Mouse (Mus musculus) liver, embryonic 14.5 days (tissue): ENCODE data around the gene Smarcal1. TPM values are rescaled to one million over a fixed set of nuclear protein-coding genes. Genes with fewer than 3 reads are reported as not detected.
A peak's percentile ranks its signal among the peaks of the same experiment; 100 is the strongest.

Experiments used
- ATAC-seq: fragments of 200-750 bp; cut with Nextera tagmentation; 2 replicates; pipeline ENCODE4 v1.8.0; 2017; ENCODE audit warnings: moderate number of reproducible peaks, mild to moderate bottlenecking, moderate library complexity; ENCODE audit not compliant: insufficient read depth
- DNase-seq, 3 experiments: peaks; one replicate each; pipeline ENCODE4 v3.0.0-alpha.2; 2012 to 2013; ENCODE audit warnings: low read depth in 3 of 3, low spot score in 3 of 3
- H3K27ac ChIP-seq: fragments of 300-500 bp; sonication (generic); 2 replicates; pipeline ENCODE4 v1.5.1; 2014; ENCODE audit warnings: moderate library complexity, mild to moderate bottlenecking, control low read depth, inconsistent platforms
- H3K27me3 ChIP-seq: fragments of 300-500 bp; sonication (generic); 2 replicates; pipeline ENCODE4 v1.6.1; 2014; ENCODE audit warnings: mild to moderate bottlenecking, low read length, moderate library complexity; ENCODE audit not compliant: control insufficient read depth, insufficient read depth
- H3K36me3 ChIP-seq: fragments of 300-500 bp; sonication (generic); replicated peaks from 2 replicates; pipeline ENCODE4 v1.6.1; 2014; ENCODE audit warnings: low read depth; ENCODE audit not compliant: control insufficient read depth, insufficient read depth
- H3K4me1 ChIP-seq, 2 experiments: fragments of 200-500 bp in 1 of 2; fragments of 300-500 bp in 1 of 2; sonication (generic) in 1 of 2; replicated peaks; 2 replicates each; pipeline ENCODE4 v1.6.1; 2012 to 2014; ENCODE audit warnings: antibody characterized with exemption in 1 of 2, inconsistent platforms in 1 of 2, low read length in 1 of 2; ENCODE audit not compliant: control insufficient read depth in 2 of 2, insufficient read depth in 2 of 2
- H3K4me2 ChIP-seq: fragments of 300-500 bp; sonication (generic); 2 replicates; pipeline ENCODE4 v1.6.1; 2014; ENCODE audit warnings: low read depth, mild to moderate bottlenecking, control low read depth, moderate library complexity
- H3K4me3 ChIP-seq, 2 experiments: fragments of 200-500 bp in 1 of 2; fragments of 300-500 bp in 1 of 2; sonication (generic) in 1 of 2; 2 replicates each; pipeline ENCODE4 v1.5.1; 2012 to 2014; ENCODE audit warnings: low read depth in 2 of 2, low read length in 2 of 2, mild to moderate bottlenecking in 2 of 2, control low read depth in 1 of 2, inconsistent platforms in 1 of 2, moderate library complexity in 1 of 2; ENCODE audit not compliant: insufficient read depth in 1 of 2
- H3K9ac ChIP-seq: fragments of 300-500 bp; sonication (generic); replicated peaks from 2 replicates; pipeline ENCODE4 v1.6.1; 2014; ENCODE audit warnings: mild to moderate bottlenecking, control low read depth, moderate library complexity
- H3K9me3 ChIP-seq: fragments of 300-500 bp; sonication (generic); 2 replicates; pipeline ENCODE4 v1.6.1; 2016; ENCODE audit warnings: low read length, mixed read lengths; ENCODE audit not compliant: control insufficient read depth
- CTCF ChIP-seq: IDR thresholded peaks from 2 replicates; pipeline ENCODE4 v1.5.1; 2016; ENCODE audit warnings: antibody characterized with exemption, low read depth, control low read depth
- EP300 ChIP-seq: IDR thresholded peaks from 2 replicates; pipeline ENCODE4 v1.6.1; 2016; ENCODE audit warnings: antibody characterized with exemption, low read depth
- WGBS: fragments of 180-500 bp; shearing (Covaris S2); extraction: QIAGEN DNeasy Blood & Tissue Kit; methylation state at CpG from one replicate; pipeline ENCODE4 v1.1.7; 2014; ENCODE audit not compliant: insufficient replicate concordance; 5-methylcytosine and 5-hydroxymethylcytosine counted together
- polyA plus RNA-seq, 2 experiments: library from polyadenylated mRNA; depleted of rRNA in 1 of 2; stranded (reverse) in 1 of 2; unstranded in 1 of 2; fragments of >200 nt; fragmentation: Nextera tagmentation in 1 of 2; extraction: Ambion mirVana in 1 of 2; gene quantifications; 2 replicates each; pipeline versions ENCODE4 v1.2.1 to v1.2.3; 2012 to 2014

Smarcal1 gene
- polyA plus RNA-seq, 2 experiments = 6.7 to 10.6 TPM

GRCm38 (mm10) chr1:72602186-72602585 is 19.1 kb downstream of the Smarcal1 start:
- 66% methylated on average over 5 of the region's 5 CpGs for WGBS
- TF ChIP-seq CTCF (no peak), EP300 (no peak)
- H3K27me3 ChIP-seq = no peaks in the 10 kb centered on the region
- H3K36me3 ChIP-seq = peaks cover 4% of the 10 kb centered on the region
- ATAC-seq (no peak), DNase-seq (no peak)
- no peak overlapping the region for H3K4me3 ChIP-seq
- H3K9me3 ChIP-seq = no peaks in the 10 kb centered on the region
- no peak overlapping the region for H3K27ac ChIP-seq
- H3K4me1 ChIP-seq = no peaks in the 10 kb centered on the region
- H3K4me2 ChIP-seq = no peak overlapping the region
- no peak overlapping the region for H3K9ac ChIP-seq

DNA sequence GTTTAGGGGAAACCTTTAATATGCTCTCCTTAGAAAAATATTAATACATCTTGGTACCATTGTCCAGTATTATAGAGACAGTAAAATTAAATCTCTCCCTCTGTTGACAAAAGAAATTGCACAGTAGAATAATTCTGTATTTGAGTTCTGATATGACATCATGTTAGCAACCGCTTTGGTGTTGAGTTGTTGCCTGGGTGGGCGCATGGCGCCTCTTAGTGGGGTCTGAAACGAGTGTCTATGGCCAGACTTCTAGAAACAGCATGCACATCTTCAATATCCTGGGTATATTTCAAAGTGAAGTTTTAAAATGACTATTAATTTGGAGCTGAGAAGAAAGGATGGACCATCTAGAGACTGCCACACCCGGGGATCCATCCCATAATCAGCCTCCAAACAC is 19.8 kb downstream of the Smarcal1 start:
- Histone ChIP-seq H3K9ac (no peak overlapping the region), H3K9me3 (no peaks in the 10 kb centered on the region), H3K4me1 (no peaks in the 10 kb centered on the region), H3K27ac (no peak overlapping the region), H3K4me3 (no peak overlapping the region), H3K36me3 (peaks cover 4% of the 10 kb centered on the region), H3K27me3 (no peaks in the 10 kb centered on the region), H3K4me2 (no peak overlapping the region)
- TF ChIP-seq EP300 (no peak), CTCF (no peak)
- ATAC-seq (no peak), DNase-seq (no peak)
- 70% methylated on average over 5 of the region's 5 CpGs for WGBS

- Histone ChIP-seq H3K27ac (no peak overlapping the region), H3K4me1 (no peaks in the 10 kb centered on the region), H3K4me3 (no peak overlapping the region), H3K27me3 (no peaks in the 10 kb centered on the region), H3K4me2 (no peak overlapping the region), H3K9ac (no peak overlapping the region), H3K36me3 (peaks cover 3% of the 10 kb centered on the region), H3K9me3 (no peaks in the 10 kb centered on the region)
- ATAC-seq = no peak
- 77% methylated on average over 12 of the region's 12 CpGs for WGBS
- TF ChIP-seq CTCF (no peak), EP300 (no peak)
- DNase-seq = no peak
These were observed 23.2 kb downstream of the Smarcal1 start for GRCm38 (mm10) chr1:72606186-72606673.

- Histone ChIP-seq H3K9me3 (no peaks in the 10 kb centered on the region), H3K4me1 (no peaks in the 10 kb centered on the region), H3K36me3 (no peaks in the 10 kb centered on the region; the same call in 1 of the 2 replicates), H3K27me3 (no peaks in the 10 kb centered on the region), H3K4me3 (no peak overlapping the region), H3K9ac (no peak overlapping the region), H3K4me2 (no peak overlapping the region), H3K27ac (no peak overlapping the region)
- 73% methylated on average over 10 of the region's 10 CpGs for WGBS
- DNase-seq (no peak), ATAC-seq (no peak)
- TF ChIP-seq CTCF (no peak), EP300 (no peak)
These were observed 26.1 kb downstream of the Smarcal1 start for GRCm38 (mm10) chr1:72609129-72609528.

DNA sequence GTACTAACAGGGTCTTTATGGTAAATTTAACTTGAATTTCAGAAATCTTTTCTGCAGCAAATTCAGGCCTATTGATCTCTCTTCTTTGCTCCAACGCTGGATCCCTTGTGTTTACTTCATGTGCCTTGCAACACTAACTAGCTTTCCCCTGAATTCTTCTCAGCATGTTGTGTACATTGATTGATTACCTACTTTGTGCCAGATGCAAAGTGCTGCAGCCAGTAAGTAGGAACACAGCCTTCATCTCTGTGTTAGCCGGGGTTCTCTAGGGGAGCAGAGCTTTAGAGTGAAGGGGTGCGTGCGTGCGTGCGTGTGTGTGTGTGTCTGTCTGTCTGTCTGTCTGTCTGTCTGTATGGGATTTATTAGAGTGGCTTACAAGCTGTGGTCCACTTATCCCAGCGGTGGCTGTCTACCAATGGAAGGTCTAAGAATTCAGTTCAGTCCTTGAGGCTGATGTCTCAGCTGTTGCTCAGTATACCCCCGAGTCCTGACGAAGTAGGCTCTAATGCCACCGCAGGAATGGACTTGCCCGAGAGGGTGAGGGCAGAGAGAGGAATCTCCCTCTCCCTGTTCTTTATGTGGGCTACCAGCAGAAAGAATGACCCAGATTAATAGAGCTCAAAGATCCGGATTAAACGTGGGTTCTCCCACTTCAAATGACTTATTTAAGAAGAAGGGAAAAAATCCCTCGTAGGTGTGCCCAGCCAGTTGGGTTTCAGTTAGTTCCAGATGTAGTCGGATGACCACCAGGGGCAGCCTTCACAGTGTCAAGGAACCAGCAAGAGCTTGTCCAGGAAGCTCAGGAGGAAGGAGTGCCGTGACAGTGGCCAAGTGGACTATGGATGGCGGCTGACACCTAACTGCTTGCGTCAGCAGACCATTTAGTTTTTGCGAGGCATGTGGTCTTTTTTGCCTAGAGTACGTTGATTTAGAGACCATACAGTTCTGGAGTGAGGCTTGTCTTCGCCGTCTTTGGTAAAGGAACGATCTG is 27.1 kb downstream of the Smarcal1 start:
- DNase-seq = no peak
- no peak overlapping the region for H3K9ac ChIP-seq
- ATAC-seq = no peak
- 76% methylated on average over 23 of the region's 23 CpGs for WGBS
- TF ChIP-seq CTCF (peak; percentile 16; the same call in 1 of the 2 replicates), EP300 (no peak)
- no peak overlapping the region for H3K4me2 ChIP-seq
- no peak overlapping the region for H3K4me3 ChIP-seq
- H3K4me1 ChIP-seq = no peaks in the 10 kb centered on the region
- H3K9me3 ChIP-seq = no peaks in the 10 kb centered on the region
- H3K27ac ChIP-seq = no peak overlapping the region
- H3K36me3 ChIP-seq = no peaks in the 10 kb centered on the region; the same call in 1 of the 2 replicates
- no peaks in the 10 kb centered on the region for H3K27me3 ChIP-seq
